Mouse (Mus musculus): ENCODE data around the gene Il4. TPM values are rescaled to one million over a fixed set of nuclear protein-coding genes. Genes with fewer than 3 reads are reported as not detected.

Gene Il4
- polyA plus RNA-seq, 1 experiment from 2014 or later = 0.45 TPM

DNA sequence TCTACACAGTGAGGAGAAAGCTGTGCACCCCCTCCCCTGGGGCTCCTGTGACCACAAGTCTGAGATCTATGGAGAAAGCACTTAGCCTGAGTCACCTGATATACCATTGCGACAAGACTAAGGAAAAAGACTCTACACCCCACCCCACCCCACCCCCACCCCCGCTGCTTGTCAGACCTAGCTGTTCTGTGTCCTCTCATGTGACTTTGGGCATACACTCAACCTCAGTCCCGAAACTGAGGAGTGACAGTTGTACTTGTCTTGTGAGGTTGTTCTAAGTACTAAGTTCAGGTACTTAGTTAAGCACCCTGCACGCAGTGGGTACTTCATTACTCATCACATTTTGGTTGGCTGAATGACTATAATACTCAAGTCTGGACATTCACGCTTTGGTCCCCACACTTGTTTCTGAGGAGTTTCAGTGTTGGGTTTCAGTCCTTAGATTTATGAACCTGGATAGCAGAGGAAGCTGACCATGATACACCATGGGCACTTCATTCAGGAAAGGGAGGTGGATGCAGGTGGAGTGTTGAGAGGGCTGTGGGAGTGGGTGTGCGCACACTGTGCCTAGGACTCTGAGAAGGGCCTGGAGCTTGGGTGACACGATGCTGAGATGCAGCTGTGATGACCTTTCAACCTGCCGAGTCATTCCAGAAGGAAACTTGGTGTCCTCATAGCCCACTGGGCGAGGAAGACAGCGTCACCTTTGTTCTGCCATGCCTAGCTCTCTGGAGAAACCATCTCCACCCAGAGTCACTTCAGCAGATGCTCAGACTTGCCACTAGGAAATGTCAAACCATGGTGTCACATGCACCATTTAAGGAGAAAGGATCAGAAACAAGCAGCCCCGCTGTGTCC lies 3.3 kb upstream of the Il4 start:
- ATAC-seq (ENCODE audit: low FRiP score, low TSS enrichment) (no peak), DNase-seq (ENCODE audit: low spot score) (no peak)
- Histone ChIP-seq H3K4me2 (replicated peaks; ENCODE audit: low read depth) (no peak overlapping the region), H3K9me3 (ENCODE audit: control insufficient read depth, low read length) (no peaks in the 10 kb centered on the region), H3K9ac (ENCODE audit: low read length) (no peak overlapping the region), H3K27me3 (ENCODE audit: control insufficient read depth, insufficient read depth, low read length) (no peaks in the 10 kb centered on the region), H3K36me3 (ENCODE audit: control insufficient read depth, insufficient read depth, low read length) (no peaks in the 10 kb centered on the region), H3K27ac (replicated peaks) (no peak overlapping the region), H3K4me1 (replicated peaks; ENCODE audit: control insufficient read depth, insufficient read depth) (no peaks in the 10 kb centered on the region), H3K4me3 (ENCODE audit: low read depth, low read length) (no peak overlapping the region)
- 81% methylated on average over 11 of the region's 11 CpGs for WGBS
- TF ChIP-seq CTCF (IDR thresholded peaks at IDR 0.05; ENCODE audit: low read depth) (no peak), EP300 (optimal IDR thresholded peaks at IDR 0.05) (no peak)

DNA sequence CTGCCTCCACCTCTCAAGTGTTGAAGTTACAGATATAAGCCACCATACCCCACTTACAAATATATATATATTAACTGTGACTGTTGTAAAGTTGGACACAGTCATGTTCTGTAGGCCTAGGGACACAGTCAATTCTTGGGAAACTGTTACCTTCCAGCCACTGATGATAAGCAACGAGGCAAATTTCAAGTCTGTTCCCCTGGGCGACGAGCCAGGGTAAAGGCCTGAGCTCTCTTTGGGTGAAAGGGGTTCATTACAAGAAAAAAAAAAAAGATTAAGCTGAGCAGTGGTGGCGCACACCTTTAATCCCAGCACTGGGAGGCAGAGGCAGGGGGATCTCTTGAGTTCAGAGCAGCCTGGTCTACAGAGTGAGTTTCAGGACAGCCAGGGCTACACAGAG lies 1.6 kb upstream of the Il4 start:
- Histone ChIP-seq H3K4me3 (ENCODE audit: low read depth, low read length) (no peak overlapping the region), H3K27ac (replicated peaks) (no peak overlapping the region), H3K4me2 (replicated peaks; ENCODE audit: low read depth) (no peak overlapping the region), H3K36me3 (ENCODE audit: control insufficient read depth, insufficient read depth, low read length) (no peaks in the 10 kb centered on the region), H3K4me1 (replicated peaks; ENCODE audit: control insufficient read depth, insufficient read depth) (no peaks in the 10 kb centered on the region), H3K9ac (ENCODE audit: low read length) (no peak overlapping the region), H3K27me3 (ENCODE audit: control insufficient read depth, insufficient read depth, low read length) (no peaks in the 10 kb centered on the region), H3K9me3 (ENCODE audit: control insufficient read depth, low read length) (no peaks in the 10 kb centered on the region)
- TF ChIP-seq CTCF (IDR thresholded peaks at IDR 0.05; ENCODE audit: low read depth) (no peak), EP300 (optimal IDR thresholded peaks at IDR 0.05) (no peak)
- no peak for ATAC-seq (ENCODE audit: low FRiP score, low TSS enrichment)
- no peak for DNase-seq (ENCODE audit: low spot score)
- WGBS = 85% methylated on average over 4 of the region's 4 CpGs

DNA sequence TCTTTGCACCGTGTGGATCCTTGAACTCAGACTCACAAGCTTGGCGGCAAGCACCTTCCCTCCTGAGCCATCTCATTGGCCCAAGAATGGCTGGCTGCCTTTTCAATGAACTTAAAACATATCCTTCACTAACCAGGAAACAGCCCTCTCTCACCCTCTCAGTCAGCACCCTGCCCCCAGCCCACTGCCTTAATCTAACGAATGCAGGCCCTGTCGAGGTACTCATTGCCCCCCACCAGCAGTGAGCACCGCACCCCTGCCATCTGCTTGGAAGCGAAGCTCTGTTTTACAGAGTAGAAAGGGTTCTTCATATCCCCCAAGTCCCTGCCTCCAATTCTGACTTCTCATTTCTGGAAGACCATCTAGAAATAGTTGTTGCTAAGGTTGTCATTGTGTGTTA lies 959 bp upstream of the Il4 start:
- Histone ChIP-seq H3K27me3 (ENCODE audit: control insufficient read depth, insufficient read depth, low read length) (no peaks in the 10 kb centered on the region), H3K27ac (replicated peaks) (no peak overlapping the region), H3K4me1 (replicated peaks; ENCODE audit: control insufficient read depth, insufficient read depth) (no peaks in the 10 kb centered on the region), H3K4me3 (ENCODE audit: low read depth, low read length) (no peak overlapping the region), H3K36me3 (ENCODE audit: control insufficient read depth, insufficient read depth, low read length) (no peaks in the 10 kb centered on the region), H3K4me2 (replicated peaks; ENCODE audit: low read depth) (no peak overlapping the region), H3K9me3 (ENCODE audit: control insufficient read depth, low read length) (no peaks in the 10 kb centered on the region), H3K9ac (ENCODE audit: low read length) (no peak overlapping the region)
- ATAC-seq (ENCODE audit: low FRiP score, low TSS enrichment) = no peak
- TF ChIP-seq CTCF (IDR thresholded peaks at IDR 0.05; ENCODE audit: low read depth) (no peak), EP300 (optimal IDR thresholded peaks at IDR 0.05) (no peak)
- 62% methylated on average over 6 of the region's 6 CpGs for WGBS
- no peak for DNase-seq (ENCODE audit: low spot score)

GRCm38 (mm10) chr11:53617562-53618109 lies 833 bp downstream of the Il4 start:
- H3K36me3 ChIP-seq (ENCODE audit: control insufficient read depth, insufficient read depth, low read length) = no peaks in the 10 kb centered on the region
- TF ChIP-seq CTCF (IDR thresholded peaks at IDR 0.05; ENCODE audit: low read depth) (no peak), EP300 (optimal IDR thresholded peaks at IDR 0.05) (no peak)
- WGBS = 60% methylated on average over 4 of the region's 4 CpGs

DNA sequence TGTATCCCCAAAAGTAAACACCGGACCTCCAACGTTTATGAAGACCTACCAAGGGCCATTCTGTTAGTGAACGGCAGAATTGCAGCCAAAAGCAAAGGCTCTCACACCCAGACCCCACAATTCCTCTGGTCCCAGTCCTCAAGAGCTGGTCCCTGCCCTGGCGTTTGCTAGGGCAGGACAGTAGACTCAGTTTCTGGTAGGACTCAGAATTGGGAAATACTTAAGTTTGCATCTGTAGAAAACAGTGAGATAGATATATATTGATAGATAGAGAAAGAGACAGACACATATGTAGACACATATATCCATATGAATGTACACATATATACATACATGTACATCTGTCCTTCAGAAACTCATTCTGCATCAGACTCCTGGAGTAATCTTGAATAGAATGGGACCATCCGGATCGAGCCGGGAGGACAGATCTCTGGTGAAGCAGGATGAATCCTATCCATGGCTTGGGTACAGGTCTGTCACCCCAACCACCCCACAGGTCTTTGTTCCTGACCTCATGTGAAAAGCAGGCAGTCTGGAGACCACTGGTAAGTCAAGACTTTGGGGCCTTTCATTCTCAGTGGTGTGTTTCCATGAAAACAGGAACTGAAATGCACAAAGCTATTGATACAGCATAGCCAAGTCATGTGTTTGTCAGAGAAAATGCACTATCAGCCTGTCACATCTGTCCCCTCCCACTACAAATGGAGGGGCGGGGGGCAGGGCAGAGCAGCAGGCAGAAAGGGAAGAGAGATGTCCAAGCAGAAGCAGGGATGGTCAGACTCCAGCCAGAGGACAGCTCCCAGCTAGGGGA lies 1.5 kb downstream of the Il4 start:
- 62% methylated on average over 8 of the region's 8 CpGs for WGBS
- no peak overlapping the region for H3K4me2 ChIP-seq (replicated peaks; ENCODE audit: low read depth)
- H3K4me1 ChIP-seq (replicated peaks; ENCODE audit: control insufficient read depth, insufficient read depth) = no peaks in the 10 kb centered on the region
- H3K36me3 ChIP-seq (ENCODE audit: control insufficient read depth, insufficient read depth, low read length) = no peaks in the 10 kb centered on the region
- ATAC-seq (ENCODE audit: low FRiP score, low TSS enrichment) (no peak), DNase-seq (ENCODE audit: low spot score) (no peak)
- no peak overlapping the region for H3K27ac ChIP-seq (replicated peaks)
- no peaks in the 10 kb centered on the region for H3K9me3 ChIP-seq (ENCODE audit: control insufficient read depth, low read length)
- no peak for TF ChIP-seq EP300 (optimal IDR thresholded peaks at IDR 0.05)
- no peak for TF ChIP-seq CTCF (IDR thresholded peaks at IDR 0.05; ENCODE audit: low read depth)
- H3K4me3 ChIP-seq (ENCODE audit: low read depth, low read length) = no peak overlapping the region
- no peak overlapping the region for H3K9ac ChIP-seq (ENCODE audit: low read length)
- no peaks in the 10 kb centered on the region for H3K27me3 ChIP-seq (ENCODE audit: control insufficient read depth, insufficient read depth, low read length)

More at GRCm38 (mm10) chr11:53617562-53618109, 833 bp downstream of the Il4 start:
- no peak for DNase-seq (ENCODE audit: low spot score)
- no peak for ATAC-seq (ENCODE audit: low FRiP score, low TSS enrichment)
- Histone ChIP-seq H3K27me3 (ENCODE audit: control insufficient read depth, insufficient read depth, low read length) (no peaks in the 10 kb centered on the region), H3K4me2 (replicated peaks; ENCODE audit: low read depth) (no peak overlapping the region), H3K4me1 (replicated peaks; ENCODE audit: control insufficient read depth, insufficient read depth) (no peaks in the 10 kb centered on the region), H3K4me3 (ENCODE audit: low read depth, low read length) (no peak overlapping the region), H3K9me3 (ENCODE audit: control insufficient read depth, low read length) (no peaks in the 10 kb centered on the region), H3K9ac (ENCODE audit: low read length) (no peak overlapping the region), H3K27ac (replicated peaks) (no peak overlapping the region)

All from stomach, postnatal 0 days (tissue).